Mouse (Mus musculus): ENCODE measurements at regions not wholly inside any gene's neighbourhood (a gene's known extent, or its start where the extent isn't known, plus 50 kb on each side); places are given as distances from the start of the nearest gene placed in this dataset.

GRCm38 (mm10) chr13:28417431-28417928, 160.2 kb downstream of the Gm11361 start:
- no peak for TF ChIP-seq USF1 (IDR thresholded peaks at IDR 0.05; ENCODE audit: low read depth, low read length)
- no peak for TF ChIP-seq CHD1 (IDR thresholded peaks at IDR 0.05; ENCODE audit: low read depth, low read length)
- TF ChIP-seq EP300 (IDR thresholded peaks at IDR 0.05; ENCODE audit: low read depth in 1 of 2, low read length in 2 of 2), result no peak
- no peak for TF ChIP-seq ZMIZ1 (IDR thresholded peaks at IDR 0.05; ENCODE audit: low read depth, low read length)
- no peak for TF ChIP-seq GATA1 (IDR thresholded peaks at IDR 0.05; ENCODE audit: low read depth, low read length)

Measured in MEL (cell line).